Mouse (Mus musculus) cerebellum, adult 18-20 months (tissue): ENCODE results near the gene Shld2.

ENCODE experiments used
- DNase-seq, 2 experiments: peaks; one replicate each; pipeline ENCODE4 v3.0.0; 2021

Shld2 gene

DNA sequence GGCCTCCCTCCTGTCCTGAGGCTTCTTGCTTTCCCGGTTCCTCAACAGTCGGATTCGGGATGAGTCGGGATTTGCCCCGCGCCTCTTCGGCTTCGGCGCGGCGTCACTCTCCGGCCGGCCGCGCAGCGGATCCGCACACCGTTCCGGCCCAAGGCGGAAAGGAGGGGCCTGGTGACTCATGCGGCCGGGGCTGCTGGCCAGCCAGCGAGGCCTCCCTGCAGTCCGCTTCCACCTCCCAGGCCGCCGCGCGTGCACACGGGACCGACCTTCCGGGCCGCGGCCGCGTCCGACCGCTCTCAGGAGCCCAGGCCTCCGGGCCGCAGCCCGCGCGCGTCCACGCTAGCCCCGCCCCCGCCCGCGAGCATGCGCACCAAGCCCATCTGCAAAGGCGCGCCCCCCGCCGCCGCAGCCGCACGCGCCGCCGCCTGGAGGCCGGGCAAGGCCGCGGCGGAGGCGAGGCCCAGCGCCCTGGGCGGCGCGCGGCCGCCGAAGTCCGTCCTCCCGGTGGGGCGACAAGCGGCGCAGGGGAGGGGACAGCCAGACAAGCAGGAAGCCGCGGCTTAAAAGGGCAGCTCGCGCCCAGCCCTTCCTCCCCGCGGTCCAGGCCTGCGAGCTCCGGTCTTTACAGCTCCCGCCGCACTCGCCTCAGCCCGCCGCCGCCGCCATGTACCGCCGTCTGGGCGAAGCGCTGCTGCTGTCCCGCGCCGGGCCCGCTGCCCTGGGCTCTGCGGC, at the start of gene Shld2, which contains the start of gene Glud1:
Gene Shld2, minus strand, starts transcription at position 260 of the 732 bp plus-strand sequence.
Gene Glud1, plus strand, starts transcription at position 494 of the 732 bp plus-strand sequence.
- DNase-seq = peak; percentile 94 to 99

DNA sequence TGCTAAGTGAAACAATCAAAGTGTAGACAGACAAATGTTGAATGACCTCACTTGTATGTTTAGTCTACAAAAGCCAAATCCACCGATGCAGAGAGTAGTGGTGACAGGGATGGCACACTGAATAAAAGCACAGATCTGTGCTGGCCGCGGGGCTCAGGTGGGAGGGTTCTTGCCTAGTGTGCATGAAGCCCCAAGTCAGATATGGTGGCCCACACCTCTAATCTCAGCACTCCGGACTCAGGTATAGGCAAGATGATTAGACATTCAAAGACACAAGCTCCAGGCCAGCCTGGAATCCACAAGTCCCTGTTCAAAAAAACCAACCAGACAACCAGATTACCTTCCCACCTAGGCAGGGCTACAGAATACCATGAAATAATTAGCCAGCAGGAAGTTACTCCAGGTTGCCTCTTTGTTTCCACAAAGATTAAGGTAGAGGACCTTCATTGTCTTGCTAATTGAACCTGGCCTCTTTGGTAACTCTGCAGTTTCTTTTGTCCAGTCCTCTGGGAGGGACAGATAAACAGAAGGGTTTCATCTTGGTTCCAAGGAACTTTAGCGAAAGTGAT, 49.5 kb upstream of the Shld2 start:
- no peak for DNase-seq

DNA sequence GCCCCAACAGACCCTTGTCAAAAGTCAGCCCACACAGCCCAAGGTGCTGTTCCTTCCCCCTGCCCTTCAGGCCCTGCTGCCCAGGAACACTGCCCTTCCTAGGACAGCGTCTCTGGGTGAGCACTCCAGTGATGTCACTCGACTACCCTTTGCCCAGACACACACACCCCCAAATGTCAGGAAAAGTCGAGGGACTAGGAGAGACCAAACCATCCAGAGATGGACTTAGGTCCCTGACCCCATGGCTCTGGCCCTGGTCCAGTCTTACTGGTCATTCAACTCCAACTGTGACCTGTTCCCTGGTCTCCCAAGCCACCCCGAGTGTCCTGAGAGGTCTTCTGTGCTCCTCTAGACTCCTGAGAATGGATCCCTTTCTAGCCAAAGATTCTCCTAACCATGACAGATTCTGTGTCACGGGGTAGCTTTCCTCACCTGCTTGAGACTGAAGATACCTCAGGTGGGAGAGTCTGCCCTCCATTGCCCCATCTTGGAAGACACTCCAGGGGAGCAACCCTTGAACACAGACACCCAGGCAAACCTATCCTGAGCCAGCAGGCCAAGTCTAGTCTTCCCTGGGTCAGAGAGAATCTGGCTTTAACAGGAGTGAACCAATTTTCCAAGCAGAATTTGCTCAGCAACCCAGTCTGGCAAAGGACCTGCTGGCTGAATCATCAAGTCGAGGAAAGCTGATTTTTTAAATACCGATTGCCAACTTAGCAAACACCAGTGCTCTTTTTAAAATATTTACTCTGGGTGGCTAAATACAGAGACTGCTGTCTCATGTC, 47.6 kb upstream of the Shld2 start:
- DNase-seq = no peak

DNA sequence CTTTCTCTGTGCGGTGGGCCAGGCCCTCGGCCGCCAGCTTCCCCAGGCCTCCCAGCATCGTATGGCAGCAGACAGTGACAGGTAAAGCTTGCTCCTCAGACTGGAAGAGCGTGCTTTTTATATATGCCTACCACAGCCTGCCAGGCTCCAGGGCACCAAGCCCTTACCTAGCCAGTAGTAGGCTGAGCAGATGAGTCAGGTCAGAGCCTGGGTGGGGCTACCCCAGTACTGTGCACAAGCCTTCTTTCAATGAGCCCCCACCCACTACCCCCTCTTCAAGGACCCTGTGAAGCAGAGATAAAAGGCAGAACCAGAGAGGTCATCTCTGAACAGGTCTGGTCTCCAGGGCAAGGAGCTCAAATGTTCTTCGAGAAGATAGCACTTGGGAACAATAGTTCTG, 45.0 kb upstream of the Shld2 start, which contains the start of gene Fam25c:
Gene Fam25c, minus strand, starts transcription at position 133 of the 400 bp plus-strand sequence.
- no peak for DNase-seq

DNA sequence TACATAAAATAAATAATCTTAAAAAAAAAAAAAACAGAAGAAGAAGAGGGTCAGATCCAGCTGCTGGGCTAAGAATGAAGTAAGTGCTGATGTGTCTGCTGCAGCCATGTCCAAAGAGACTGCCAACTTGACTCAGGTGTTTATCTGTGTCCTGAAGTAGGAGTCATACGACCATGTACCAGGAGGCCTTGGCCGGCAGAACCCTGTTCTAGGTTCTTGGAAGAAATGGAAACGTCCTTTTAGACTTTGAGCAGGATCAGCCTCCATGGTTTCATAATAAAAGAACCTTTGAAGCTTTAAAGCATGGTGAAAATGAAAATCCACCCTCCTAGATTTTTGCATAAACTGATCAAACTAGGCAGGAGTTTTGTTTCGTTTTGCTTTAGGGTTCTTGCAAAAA, 44.2 kb upstream of the Shld2 start:
- no peak for DNase-seq

DNA sequence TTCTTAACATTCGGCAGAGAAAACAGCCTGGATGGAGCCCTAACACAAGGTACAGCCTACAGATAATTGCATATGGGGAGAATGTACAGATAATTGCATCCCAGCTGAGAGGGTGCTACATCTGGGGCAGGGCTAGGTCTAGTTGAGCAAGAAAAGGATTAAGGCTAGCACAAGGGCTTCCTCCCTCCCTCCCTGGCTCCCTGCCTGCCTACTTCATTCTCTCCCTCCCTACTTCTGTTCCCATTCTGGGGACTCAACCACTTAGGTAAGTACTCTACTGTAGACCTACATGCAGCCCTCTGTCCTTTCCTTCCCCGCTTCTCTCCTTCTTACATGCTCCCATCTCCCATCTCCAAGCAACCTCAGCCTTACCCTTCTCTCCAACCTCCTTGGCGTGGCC, 43.0 kb upstream of the Shld2 start:
- DNase-seq = no peak

DNA sequence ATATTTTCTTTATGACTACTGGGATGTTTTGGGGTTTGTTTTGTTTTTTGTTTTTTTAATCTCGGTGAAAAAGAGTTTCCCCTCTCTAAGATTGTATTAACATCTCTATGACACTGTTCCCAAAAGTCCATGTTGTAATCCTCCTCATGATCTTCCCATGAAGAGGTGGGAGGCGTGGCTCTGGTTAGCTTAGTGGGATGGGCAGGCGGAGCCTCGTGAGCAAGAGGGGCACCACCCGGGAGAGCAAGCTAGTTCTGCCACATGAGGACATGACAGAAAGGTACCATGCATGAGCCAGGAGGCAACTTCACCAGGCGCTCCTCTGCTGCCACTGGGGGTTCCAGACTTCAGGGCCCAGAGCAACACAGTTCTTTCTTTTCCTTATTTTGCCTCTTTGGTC, 42.2 kb upstream of the Shld2 start:
- no peak for DNase-seq

DNA sequence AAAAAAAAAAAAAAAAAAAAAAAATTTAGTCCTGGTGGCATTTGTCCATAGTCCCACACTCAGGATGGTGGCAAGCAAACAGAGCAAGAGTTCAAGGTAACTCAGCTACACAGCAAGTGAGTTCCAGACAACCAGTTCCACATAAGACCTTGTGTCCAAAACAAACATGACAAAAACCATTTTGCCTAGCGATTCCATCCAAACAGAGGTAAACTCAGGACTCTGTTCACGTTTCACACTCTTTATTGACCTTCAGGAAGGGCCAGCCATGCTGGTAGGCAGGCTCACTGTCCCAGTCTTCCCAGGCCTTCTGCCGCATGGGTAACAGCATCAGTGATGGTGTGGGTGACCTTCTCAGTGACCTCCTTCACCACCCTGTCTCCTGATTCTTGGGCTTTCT, 41.4 kb upstream of the Shld2 start:
- no peak for DNase-seq

DNA sequence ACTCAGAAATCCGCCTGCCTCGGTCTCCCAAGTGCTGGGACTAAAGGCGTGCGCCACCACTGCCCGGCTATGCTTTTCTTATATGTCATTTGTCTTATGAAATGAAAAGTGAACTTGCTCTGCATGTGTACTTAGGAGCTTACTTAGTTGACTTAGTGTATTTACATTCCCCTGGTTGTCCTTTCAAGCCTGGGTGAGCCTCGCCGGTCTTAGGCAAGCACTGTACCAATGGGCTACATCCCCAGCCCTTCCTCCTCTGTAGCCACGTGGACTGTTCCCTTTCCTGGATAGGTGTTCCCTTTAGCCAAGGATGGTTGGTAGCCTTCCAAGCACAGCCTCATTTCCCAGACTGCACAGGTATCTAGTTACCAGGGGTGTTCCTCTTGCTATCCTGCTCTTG, 38.7 kb upstream of the Shld2 start:
- DNase-seq = no peak

DNA sequence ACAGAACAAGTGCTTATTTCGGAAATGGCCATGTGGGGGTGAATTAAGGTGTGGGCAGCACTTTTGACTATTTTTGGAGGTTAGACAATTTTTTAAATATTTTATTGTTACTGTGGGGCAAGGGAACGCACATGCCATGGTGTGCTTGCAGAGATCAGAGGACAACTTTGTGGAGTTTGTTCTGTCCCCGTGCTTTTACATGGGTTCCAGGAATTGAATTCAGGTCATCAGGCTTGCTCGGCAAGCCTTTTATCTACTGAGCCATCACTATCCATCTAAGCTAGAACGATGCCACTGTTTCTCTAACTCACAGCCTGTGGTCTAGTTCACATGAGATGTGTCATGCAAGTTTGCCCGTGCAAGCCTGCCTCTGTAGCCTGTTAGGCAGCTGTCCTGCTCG, 38.0 kb upstream of the Shld2 start:
- DNase-seq = no peak

DNA sequence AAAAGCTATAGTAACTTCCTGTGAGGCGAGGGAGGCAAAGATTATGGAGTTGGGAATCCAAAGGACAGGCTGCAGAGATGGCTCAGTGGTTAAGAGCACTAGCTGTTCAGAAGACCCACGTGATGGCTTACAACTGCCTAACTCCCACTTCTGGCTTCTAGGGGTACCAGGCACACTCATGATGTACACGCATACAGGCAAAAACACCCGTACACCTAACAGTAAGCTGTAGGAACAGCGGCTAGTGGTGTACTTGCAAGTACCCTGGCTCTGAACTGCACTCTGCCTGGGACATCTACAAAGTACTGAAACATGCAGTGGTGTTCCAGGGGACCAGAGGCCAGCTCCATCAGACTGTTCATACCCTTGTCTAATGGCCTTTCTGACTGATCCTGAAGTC, 36.8 kb upstream of the Shld2 start:
- no peak for DNase-seq

DNA sequence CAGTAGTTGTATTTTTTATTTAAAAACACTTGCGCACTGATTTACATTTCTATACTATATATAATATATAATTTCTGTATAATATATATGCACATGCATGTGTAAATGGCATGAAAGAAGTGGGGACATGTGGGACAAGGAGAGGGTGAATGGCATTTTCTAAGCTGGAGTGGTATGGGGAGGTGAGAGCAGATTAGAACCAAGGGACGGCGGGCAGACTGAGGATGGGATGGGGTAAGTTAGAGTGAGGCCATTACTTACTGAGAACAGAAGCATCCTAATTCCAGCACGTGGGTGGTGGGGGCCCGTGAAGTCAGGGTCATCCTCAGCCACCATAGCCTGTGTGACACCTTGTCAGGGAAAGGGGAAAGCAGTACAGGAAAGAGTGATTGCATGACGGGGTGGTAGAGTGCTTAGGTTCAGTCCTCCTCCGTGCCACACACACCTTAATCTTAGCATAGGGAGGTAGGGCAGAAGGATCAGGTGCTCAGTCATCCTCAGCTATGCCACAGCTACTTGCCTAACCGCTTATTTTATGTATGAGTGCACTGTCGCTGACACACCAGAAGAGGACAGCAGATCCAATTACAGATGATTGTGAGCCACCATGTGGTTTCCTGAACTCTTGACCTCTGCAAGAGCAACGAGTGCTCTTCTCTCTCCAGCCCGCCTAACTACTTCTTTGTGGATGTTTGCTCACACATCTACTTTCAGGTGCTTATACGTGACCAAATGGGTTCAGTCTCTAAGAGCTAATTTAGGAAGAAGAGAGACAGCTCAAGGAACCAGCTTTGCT, 35.7 kb upstream of the Shld2 start:
- DNase-seq = no peak

DNA sequence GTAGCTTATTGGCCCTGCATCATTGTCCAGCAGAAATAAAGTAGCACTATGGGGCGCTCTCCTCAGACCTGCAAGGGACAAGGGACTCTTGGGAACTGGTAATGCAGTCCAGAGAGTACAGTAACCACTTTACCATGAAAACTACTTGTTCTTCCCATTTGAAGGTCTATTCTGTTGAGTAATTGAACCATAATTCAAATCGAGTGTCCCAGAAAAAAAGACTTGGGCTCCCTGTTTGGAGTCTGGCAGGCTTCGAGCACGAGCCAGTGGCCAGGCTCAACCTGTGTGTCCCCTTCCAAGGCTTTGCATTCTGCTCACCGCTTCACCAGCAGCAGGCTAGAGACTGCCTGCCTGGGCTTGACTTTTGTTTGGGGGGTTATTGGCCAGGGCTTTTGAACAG, 34.1 kb upstream of the Shld2 start:
- no peak for DNase-seq

DNA sequence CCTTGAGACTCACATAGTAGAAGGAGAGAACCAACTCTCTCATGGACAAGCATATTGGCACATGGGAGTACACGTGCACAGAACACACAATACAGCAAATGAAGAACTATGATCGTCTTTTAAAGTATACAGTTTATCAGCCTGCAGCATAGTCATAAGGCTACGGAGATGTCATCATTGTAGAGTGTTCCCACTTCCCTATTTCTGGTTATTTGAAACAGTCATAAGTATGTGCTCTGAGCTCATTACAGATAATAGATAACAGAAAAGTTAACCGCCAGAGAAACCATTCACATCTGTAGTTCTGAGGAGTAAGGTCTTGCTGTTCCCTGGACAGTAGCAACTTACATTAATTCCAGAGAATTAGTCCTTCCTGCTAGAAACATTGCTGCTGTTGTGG, 32.8 kb upstream of the Shld2 start:
- no peak for DNase-seq

DNA sequence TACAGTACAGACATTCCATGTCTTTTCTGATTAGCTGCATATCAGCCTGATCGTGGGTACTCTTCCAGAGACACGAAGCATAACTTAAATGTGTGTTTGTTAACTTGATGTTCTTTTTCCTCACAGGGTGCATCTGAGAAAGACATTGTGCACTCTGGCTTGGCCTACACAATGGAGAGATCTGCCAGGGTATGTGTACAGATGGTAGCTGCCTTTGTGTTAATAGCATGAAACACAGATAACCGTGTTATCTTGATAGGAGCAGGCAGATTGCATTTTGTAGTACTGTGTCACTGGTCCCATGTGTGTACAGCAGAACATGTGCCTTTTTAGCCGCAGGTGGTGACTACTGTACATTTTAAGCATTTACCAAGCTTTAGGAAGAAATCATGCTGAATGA, 31.7 kb upstream of the Shld2 start:
- DNase-seq = no peak

DNA sequence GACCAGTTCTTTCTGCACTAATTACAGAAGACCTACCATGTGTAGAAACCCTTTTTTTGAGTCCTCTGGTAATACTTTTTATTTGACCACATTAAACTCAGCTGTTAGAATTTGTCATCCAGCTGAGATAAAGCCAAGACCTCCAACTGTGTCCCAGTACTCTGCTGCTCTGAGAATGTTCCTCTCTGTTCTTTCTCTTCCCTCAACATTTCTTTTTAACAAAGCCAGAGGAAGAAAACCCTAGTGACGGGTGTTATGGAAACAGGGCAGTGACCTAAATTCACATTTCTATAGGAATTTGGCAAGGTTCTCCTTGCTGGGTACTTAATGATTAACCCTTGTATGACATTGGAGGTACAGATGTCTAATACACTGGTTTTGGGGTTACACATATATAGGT, 29.2 kb upstream of the Shld2 start:
- no peak for DNase-seq

DNA sequence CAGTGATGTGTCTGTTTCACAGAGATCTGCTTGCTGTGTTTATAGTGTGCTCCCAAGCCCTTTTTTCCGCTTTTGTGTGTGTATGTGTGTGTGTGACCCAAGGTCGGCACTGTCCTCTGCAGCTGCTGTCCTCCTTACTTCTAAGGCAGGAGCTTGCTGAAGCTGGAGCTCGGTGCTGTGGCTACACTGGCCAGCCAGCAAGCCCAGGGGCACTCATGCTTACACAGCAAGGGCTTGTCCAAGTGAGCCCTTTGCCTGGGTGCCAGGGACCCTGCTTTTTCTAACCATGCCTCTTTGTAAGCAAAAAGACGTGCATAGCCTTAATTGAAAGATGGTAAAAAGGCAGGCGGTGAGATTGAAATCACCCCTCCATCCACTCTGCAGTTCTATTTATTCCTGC, 22.2 kb upstream of the Shld2 start:
- DNase-seq = peak in 1 of 2 experiments; percentile 26

DNA sequence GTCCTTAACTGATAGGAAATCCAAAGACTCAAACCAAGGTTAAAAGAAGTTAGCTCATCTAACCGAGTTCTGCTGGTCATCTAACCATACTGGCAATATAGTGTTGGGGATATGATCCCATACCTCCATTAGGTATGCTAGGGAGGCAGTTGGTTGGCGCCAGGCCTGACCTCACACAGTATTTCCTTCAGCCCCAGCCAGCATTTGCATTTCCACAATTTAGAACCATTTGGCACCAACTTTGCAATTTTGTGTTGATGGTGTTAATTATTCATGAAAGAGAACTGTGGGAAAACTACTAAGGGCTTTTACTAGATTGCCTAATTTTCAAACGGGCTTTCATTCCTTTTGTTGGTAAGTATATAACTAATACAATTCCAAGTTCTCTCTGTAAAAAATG, 21.6 kb upstream of the Shld2 start:
- DNase-seq = no peak

DNA sequence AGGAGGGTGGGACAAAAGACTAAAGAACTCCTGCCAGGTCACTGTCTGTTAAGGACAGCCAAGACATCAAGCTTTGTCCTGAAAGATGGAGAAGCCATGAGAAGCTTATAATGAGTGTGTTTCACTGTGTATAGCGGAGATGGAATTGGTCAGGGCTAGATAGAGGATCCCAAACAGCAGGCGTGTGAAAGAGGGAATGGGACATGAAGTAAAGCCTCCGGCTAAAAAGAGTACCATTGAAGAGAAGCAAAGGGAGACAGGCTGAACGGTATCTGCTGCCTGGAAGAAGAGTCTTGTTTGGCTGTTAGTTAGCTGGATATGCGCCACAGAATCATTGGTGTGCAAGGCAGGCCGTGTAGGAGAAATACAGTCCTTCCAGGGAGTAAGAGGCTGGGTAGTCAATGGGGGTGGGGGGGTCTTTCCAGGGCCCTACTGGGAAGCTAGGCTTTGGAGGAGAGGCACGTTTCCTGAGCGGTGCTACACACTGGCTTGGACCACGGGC, 20.4 kb upstream of the Shld2 start:
- DNase-seq = no peak

DNA sequence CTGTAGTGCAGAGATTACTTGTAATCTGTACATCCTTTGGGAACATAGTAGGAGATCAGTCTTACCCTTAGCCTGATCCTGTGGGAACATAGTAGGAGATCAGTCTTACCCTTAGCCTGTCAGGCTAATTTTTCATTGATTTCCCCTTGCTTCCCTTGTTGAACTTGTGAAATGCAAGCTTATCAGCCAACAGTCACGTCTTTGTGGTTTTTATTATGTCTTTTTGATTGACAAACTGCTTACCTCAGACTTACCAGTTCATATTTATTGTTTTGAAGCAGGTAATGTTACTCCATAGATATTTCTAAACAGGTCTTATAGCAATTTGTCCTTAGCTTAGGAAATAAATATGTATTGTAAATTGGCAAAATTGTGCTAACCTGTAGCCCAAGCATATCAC, 17.3 kb upstream of the Shld2 start:
- DNase-seq = no peak

DNA sequence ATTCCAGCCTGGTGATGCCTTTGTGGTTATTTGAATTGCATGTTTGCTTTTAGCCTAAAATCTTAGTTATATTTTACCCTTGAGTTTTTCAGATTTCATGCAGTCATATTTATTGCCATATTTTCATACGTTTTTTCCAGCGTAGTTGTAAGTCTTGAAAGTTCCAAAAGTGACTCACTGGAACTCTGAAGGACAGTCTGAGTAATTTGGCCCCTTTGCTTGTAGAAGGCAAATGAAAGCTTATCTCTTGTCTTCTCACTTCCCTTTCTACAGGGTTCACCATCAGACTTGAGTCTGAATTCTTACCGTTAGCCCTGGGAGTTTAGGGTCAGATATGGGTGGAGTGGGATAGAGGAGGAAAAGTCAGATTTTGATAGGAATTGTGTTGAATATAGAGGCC, 16.3 kb upstream of the Shld2 start:
- no peak for DNase-seq

DNA sequence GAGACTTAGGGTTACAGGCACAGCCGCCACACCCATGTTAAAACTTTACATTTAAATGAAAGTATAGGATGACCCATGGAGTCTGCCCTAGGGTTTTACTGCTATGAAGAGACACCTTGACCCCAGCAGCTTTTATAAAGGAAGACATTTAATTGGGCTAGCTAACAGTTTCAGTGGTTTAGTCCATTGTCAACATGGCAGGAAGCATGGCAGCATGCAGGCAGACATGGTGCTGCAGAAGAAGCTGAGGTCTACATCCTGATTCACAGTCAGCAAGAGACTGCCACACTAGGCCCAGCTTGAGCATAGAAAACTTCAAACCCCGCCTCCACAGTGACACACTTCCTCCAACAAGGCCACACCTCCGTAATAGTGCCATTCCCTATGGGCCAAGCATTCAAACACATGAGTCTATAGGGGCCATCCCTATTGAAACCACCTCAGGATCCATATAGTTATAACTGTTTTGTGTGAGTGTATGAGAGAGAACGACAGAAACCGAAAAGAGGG, 13.3 kb upstream of the Shld2 start:
- no peak for DNase-seq

DNA sequence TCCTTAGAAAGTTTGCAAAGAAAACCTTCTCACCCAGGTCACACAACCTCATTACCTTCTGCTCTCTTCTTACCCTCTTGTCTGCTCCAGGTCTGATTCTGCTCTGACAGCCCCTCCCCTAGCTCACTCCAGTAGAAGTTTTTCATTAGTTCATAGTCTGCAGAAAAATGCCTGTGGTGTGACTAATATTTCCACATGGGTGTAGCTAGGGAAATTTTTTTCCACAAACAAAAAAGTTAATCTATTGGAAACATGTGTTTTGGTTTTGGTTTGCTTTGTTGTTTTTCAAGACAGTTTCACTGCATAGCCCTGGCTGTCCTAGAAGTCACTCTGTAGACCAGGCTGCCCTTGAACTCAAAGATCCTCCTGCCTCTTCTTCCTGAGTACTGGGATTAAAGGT, 7.8 kb upstream of the Shld2 start:
- DNase-seq = no peak
